Mouse (Mus musculus) heart, adult 11 months (tissue): Measurements from ENCODE around the gene Sec61b.

Source experiments
- DNase-seq: peaks from one replicate; pipeline ENCODE4 v3.0.0; 2022

Gene Sec61b

DNA sequence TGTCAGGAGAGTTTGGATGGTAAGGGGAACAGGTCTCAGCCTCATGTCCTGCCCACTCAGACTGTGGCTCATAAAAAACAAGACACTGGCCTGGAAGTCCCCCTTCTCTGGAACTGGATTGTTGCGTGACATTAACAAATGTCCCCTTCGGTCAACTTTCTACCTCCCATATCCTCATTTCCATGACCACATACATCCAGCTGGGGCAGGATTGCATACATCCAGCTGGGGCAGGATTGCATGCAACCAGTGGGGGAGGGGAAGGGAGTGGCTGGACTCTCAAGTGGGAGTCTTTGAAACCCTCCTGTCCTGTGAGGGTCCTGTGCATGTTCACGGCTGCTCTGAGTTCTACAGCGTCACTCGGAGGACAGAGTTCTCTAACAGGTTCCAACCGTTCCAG lies 16.8 kb downstream of the Sec61b start:
- no peak for DNase-seq

- no peak for DNase-seq
These were observed 18.0 kb downstream of the Sec61b start for GRCm38 (mm10) chr4:47492311-47493086.

GRCm38 (mm10) chr4:47493456-47493855 lies 19.0 kb downstream of the Sec61b start:
- no peak for DNase-seq

DNA sequence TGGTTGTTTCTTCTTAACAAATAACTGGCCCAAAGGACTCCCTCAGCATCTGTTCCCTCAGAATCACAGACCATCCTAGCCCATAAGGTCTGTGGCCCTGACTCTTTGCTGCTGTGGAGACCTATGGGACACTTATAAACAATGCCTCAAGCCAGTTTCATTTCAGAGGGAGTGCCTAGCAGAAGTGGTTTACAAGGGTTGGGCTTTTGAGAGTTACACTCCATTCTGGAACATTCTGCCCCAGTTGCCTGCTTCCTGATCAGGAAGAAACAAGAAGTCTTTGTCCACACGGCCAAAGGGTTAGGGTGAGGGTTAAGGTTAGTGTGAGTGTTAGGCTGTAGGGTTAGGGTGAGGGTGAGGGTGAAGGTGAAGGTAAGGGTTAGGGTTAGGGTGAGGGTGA lies 19.7 kb downstream of the Sec61b start:
- DNase-seq: no peak

DNA sequence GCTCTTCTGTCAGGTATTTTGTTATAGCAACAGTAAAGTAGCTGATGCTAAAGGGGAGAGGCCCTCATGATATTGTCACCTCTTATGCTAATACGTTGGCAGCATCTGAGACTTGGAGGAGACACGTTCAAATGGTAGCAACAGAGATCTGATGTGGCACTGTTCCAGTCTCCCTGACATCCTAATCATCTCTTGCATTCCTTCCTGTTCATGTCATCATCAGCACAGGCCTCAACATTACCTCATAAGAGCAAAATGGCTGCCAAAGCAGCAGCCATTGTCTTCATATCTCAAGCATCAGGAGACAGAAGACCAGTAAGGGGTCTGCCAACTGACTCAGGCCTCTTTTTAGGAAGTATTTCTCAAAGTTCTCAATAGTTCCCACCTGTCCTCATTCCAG lies 20.2 kb downstream of the Sec61b start:
- DNase-seq: no peak

- no peak for DNase-seq
These were observed 23.4 kb downstream of the Sec61b start for GRCm38 (mm10) chr4:47497811-47498385.

GRCm38 (mm10) chr4:47499121-47499545 lies 24.7 kb downstream of the Sec61b start:
- DNase-seq: peak; percentile 92

DNA sequence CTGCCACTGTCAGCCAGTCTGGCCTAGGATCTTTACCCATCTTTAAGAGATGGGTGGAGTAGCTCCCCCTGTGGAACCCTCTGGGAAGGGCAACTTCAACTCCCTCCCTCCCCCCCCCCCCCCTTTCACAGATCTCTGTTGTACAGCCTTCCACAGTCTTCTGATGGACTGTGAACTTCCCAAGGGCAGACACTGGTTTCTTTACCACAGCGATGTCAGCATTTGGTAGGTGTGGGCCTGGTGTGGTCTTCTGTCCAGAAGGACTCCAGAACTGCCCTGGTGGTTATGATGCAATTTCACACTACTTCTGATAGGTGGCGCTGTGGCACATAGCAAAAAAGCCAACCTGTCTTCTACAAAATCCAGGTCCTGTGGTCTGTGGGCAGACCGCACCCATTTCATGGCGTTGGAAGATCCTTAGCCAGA lies 28.1 kb downstream of the Sec61b start:
- DNase-seq: no peak

DNA sequence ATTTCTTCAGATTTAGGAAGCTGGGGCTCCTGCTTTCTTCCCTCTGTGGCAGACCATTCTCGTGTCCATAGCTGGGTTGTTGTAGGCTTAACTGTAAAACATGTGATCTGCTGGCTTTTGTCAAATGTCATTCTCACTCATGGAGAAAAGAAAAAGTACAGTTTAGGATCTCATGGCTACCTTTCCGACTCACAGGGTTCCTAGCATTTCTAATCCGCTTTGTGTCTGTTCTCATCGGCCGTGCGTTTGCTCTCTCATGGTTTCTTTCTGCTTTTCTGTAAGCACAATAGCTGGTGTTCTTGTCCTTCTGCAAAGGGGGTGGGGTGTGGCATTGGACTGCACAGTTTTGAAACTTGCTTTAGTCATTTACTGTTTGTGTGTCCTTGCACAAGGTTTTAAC lies 28.6 kb downstream of the Sec61b start:
- no peak for DNase-seq

- DNase-seq: no peak
These were observed 30.5 kb downstream of the Sec61b start for GRCm38 (mm10) chr4:47504841-47505517.

- DNase-seq: no peak
These were observed 44.2 kb downstream of the Sec61b start for GRCm38 (mm10) chr4:47518551-47519181.

DNA sequence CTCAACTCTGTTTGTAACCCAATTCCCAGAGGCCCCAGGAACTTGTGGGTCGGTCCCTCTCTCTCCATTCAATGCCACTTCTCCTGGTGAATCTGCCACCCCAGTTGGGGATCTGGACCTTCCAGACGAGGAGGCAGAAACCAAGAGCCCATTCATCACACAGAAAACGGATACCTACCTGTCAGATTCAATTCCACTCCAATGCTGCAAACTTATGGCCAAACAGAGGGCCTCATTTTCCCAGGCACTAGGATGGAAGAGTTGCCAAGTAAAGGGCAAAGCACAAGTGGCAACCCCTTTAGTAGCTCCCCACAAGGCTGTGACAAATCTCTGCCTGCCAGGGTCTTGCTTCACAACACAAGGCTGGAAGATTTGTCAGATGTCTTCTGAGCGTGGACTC lies 45.6 kb downstream of the Sec61b start:
- peak; percentile 43 for DNase-seq

DNA sequence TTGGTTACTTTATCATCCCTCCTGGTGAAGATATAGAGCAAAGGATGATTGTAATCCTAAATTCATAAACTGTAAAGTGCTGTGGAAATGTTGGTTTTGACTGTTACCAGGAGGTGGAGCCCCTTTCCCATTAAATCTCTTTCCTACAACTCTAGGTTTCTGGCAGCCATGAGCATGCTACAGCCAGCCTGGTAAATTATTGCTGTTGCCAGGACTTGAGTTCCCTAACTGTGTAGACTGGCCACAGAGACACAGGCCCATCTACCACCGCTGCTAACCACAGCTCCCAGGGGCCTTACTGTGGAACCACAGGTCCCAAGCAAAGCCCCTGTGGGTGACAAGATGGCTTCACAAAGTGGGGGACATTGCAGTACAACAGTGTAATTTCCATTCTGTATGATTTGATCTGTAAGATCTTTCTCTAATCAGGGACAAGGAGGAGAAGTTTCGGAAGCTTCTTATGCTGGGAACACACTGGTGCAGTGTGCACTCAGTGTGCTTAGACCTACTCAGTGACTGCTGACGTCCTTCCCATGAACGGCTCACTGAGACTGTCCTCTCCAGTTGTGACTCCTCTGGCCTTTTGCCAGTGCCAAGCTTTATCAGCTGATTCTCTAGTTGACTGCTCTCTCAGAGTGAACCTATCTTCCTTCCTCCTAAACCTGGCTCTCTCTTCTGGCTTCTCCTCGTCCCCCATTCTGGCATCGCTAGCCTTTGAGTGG lies 47.6 kb downstream of the Sec61b start:
- DNase-seq: peak; percentile 86

DNA sequence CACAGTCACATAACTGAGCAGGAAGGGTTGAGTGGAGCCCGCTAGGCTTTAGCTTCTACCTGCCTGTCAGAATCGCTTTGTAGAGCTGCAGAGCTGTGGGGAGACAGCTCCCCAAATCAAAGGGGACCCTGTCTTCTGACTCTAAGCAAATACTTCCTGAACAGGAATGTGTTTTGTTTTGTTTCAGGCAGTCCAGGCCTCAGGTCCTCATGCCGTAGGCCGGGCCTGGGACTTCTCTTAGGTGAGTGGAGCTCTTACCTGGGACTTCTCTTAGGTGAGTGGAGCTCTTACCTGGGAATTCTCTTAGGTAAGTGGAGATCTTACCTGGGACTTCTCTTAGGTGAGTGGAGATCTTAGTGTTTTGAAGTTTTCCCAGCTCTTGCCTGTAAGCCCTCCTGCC lies 55.4 kb downstream of the Sec61b start:
- peak; percentile 50 for DNase-seq
